Mouse (Mus musculus): Measurements from ENCODE around the gene Hpca.

DNA sequence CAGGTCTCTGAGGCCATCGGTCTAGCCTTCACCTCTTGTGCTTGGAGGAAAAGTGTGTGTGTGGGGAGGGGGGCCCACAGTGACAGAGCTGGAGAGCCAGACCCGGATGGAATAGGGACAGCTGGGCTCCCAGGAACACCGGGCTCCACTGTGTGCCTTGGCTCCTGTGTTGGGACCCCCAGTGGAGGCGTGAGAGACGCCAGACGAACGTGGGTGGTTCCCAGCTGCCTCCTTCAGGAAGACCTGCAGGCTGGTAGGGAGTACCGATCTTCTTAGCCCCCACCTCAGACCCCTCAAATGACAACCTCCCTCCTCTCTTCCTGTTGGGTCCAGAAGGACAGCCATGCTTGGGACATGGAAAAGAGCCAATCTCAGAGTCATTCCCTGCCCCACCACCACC, 883 bp upstream of the Hpca start:
- TF ChIP-seq CTCF (IDR thresholded peaks at IDR 0.05; ENCODE audit: borderline replicate concordance, insufficient read depth, low read length) (no peak), POLR2A (IDR thresholded peaks at IDR 0.05; ENCODE audit: low read depth, low read length) (no peak)

Data from embryonic fibroblast, embryonic 13.5 days (primary cell).